Mouse (Mus musculus) heart, postnatal 36 days (tissue): ENCODE data around the gene Nanos1. TPM values are rescaled to one million over a fixed set of nuclear protein-coding genes. Genes with fewer than 3 reads are reported as not detected.

ENCODE experiments used
- DNase-seq, 2 experiments: peaks; one replicate each; pipeline ENCODE4 v3.0.0; 2021 to 2022
- intact Hi-C: fragments of 180-260 bp; cut with DNase I; formaldehyde crosslinking; loops from one replicate; pipeline ENCODE4 v1.15.1; 2025
- total RNA-seq, 2 experiments: library from RNA; stranded (reverse); gene quantifications; 2 replicates each; pipeline ENCODE4 v1.2.3; 2021

The Nanos1 gene
- total RNA-seq, result under 1 TPM; 0.16 to 0.25 TPM

- DNase-seq, result peak; percentile 81 to 85
- intact Hi-C loops, result no loop called here
These were observed at the start of gene Nanos1 for GRCm38 (mm10) chr19:60755438-60756191. Gene Nanos1, plus strand, starts transcription at chr19:60755987.

DNA sequence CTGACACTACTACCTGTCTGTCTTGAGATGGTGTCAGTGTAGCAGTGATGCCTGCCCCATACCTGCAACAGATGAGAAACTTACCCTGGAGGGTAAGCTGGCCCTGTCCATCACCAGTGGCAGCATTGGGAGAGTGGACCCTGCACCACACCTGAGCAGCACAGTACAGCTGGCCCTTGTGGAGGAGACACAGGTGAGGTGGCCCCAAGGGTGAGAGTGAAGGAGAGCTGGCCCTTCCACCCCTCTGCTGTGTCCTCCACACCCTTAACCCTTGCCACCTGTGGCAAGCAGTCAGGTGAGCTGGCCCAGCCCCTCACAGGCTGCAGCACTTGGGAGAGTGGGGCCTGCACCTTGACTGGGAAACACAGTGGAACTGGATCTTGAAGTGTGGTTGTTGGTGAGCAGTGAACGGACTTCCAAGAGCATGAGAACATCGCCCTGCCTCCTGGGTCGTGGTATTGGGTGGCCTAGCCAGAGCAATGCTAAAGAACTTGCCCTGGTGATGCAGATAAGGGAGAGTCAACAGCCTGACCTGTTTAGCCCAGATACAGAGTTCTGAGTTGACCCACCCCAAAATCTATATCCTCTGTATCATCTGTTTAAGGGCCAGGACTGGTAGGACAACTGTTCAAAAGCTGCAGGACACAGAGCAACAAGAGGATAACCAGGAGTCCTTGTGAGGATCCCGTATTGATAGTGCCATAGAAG is 46.4 kb upstream of the Nanos1 start:
- DNase-seq, result no peak
- intact Hi-C loops, result no loop called here

GRCm38 (mm10) chr19:60710196-60710595 is 45.6 kb upstream of the Nanos1 start:
- intact Hi-C loops, result no loop called here
- DNase-seq, result no peak

DNA sequence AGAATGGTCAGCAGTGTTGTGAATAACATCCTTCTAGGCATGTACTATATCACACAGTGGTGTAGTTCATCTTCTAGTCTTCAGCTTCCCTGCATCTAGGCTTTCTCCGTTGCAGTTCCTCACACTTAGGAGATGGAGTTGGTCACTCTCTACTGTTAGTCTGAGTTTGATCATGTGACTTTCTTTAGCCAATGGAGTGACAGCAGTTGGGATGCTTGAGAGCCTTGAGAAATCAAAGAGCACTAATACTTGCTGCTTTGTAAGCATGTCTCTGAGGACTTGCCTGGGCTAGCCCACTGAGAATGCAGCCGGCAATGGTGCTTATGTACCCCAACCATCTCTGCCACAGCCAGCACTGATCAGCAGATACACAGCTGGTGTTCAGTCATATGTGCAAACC is 43.2 kb upstream of the Nanos1 start:
- DNase-seq, result no peak
- intact Hi-C loops, result no loop called here

- intact Hi-C loops, result no loop called here
- DNase-seq, result no peak
These were observed 39.4 kb upstream of the Nanos1 start for GRCm38 (mm10) chr19:60716381-60716780.

DNA sequence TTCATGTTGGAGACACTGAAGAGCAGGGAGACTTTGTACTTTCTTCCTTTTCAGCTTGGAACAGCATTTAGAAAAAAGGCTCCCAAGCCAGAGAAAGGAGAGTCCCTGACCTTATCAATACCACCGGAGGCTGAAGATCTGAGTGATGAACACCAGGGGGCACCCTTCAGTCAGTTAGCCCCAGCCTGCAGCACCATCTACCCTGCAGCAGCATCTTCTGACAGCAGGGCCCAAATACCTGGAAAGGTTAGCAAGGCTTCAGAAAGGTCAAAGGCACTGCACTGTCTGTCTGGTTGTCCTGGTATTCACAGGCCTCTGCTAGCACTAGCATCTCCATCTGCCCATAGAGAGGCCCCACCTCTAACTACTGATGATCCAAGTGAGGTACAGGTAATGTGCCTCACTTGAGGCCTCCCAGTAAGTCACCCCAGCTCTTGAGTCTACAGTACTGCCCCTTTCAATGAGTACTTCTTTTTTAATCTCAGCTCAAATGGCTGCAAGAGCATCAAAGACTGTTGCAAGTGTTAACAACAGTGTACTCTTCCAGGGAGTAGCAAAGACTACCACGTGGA is 25.4 kb upstream of the Nanos1 start:
- intact Hi-C loops, result no loop called here
- DNase-seq, result peak; percentile 5

DNA sequence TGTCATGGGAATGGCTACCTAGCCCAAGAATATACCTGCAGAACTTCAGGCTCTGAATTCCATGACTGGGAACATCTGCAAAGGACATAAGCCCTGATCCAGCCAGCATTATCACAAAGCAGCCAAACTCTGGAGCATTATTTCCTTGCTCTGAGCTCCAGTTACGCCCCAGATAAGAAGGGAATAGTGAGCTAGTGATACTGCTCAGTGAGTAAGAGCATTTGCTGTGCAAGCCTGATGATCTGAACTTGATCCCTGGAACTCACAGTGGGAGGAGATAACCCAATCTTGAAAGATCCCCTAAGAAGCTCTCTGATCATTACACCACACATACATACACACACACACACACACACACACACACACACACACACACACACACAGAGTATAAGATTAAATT is 24.5 kb upstream of the Nanos1 start:
- intact Hi-C loops, result no loop called here
- no peak for DNase-seq

DNA sequence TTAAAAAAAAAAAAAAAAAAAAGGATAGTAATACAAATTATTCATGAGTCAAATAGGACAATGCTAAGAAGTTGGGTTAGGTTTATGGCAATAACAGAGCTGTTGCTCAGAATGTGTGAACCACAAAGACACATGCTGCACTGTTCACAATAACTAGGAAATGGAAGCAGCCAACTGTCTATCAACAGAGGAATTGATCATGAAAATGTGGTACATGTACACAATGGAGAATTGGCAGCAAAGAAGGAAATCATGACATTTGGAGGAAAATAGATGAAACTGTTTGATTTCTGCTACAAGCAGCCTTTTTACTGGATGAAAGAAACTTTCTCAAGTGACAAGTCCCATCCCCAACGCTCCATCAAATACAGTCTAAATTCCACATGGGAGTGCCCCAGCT is 23.8 kb upstream of the Nanos1 start:
- DNase-seq, result no peak
- intact Hi-C loops, result no loop called here

DNA sequence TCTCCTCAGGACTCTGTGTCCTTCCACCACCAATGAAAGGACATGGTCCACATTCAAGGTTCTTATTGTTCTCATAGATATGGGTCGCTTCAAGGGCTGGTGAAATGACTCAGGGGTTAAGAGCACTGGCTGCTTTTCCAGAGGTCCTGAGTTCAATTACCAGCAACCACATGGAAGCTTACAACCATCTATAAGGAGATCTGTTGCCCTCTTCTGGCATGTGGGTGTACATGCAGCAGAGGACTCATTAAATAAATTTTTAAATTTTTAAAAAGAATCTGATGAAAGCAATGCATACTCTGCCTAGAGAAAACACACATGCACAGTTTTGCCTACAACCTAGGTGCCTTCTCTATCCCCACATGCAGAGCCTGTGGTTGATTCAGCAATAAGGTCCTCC is 15.2 kb upstream of the Nanos1 start:
- intact Hi-C loops, result no loop called here
- DNase-seq, result no peak

GRCm38 (mm10) chr19:60743767-60744547 is 11.8 kb upstream of the Nanos1 start:
- intact Hi-C loops, result no loop called here
- no peak for DNase-seq

DNA sequence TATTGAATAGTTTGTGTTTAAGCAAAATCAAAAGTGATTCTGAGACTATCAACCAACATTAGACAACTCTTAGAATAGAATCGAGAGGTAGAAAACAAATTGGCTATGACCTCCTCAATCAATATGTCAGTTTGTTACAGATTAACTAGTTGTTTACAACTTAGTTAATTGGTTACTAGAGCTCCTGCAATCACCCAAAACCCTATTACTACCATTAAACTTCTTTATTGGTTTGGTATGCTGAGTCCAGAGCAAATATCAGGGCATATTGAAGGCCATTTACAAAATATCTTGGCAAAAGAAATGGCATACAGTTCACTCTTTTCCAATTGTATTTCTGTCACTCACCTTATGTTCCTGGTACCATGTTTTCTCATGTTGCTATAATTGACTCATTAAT is 8.0 kb upstream of the Nanos1 start:
- intact Hi-C loops, result no loop called here
- no peak for DNase-seq

- DNase-seq, result peak; percentile 25 to 36
These were observed 658 bp downstream of the Nanos1 start for GRCm38 (mm10) chr19:60756192-60757098.

GRCm38 (mm10) chr19:60757099-60757785 is 1.5 kb downstream of the Nanos1 start:
- DNase-seq, result no peak
- intact Hi-C loops, result no loop called here

More at GRCm38 (mm10) chr19:60756192-60757098, 658 bp downstream of the Nanos1 start:
- intact Hi-C loops, result no loop called here

GRCm38 (mm10) chr19:60758896-60759835 is 3.4 kb downstream of the Nanos1 start:
- intact Hi-C loops, result no loop called here
- no peak for DNase-seq

DNA sequence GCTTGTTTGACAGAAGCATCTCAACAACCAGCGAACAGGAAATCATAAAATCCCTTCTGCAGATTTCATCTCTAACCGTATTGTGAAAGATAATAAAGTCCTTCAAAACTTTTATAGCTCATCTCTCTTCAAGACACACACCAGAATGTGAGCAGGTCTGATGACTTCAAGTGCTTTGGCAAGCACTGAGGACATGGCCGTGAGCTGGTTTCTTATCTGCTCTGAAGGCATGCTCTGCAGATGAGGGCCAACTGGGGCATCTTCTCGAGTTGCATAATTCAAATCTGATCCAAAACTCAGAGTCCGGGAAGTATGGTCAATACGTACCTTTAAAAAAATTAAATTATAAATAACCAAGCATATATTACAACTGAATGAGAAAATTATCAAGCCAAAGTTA is 17.6 kb downstream of the Nanos1 start:
- intact Hi-C loops, result no loop called here
- peak in 1 of 2 experiments; percentile 10 for DNase-seq

DNA sequence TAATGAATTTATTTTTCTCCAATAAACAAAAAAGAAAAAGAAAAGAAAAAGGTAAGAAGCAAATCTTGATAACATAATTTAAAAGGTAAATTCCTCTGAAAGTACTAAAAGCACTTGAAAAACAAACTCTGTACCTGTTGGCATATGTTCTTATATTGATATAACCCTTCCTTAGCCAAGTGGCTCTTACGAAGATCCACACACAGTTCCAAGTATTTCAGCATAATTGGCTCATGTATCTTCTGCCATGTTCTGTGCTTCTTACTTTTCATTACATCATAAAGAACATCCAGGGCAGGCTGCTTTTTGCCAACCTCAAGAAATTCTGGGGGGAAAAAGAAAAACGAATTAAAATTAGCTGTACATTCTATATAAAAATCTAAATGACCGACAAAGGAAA is 26.2 kb downstream of the Nanos1 start:
- no peak for DNase-seq
- intact Hi-C loops, result no loop called here

- DNase-seq, result no peak
- intact Hi-C loops, result no loop called here
These were observed 28.9 kb downstream of the Nanos1 start for GRCm38 (mm10) chr19:60784712-60785111.

GRCm38 (mm10) chr19:60787465-60788150 is 31.8 kb downstream of the Nanos1 start:
- intact Hi-C loops, result no loop called here
- DNase-seq, result no peak
